In the genomic region with DNA sequence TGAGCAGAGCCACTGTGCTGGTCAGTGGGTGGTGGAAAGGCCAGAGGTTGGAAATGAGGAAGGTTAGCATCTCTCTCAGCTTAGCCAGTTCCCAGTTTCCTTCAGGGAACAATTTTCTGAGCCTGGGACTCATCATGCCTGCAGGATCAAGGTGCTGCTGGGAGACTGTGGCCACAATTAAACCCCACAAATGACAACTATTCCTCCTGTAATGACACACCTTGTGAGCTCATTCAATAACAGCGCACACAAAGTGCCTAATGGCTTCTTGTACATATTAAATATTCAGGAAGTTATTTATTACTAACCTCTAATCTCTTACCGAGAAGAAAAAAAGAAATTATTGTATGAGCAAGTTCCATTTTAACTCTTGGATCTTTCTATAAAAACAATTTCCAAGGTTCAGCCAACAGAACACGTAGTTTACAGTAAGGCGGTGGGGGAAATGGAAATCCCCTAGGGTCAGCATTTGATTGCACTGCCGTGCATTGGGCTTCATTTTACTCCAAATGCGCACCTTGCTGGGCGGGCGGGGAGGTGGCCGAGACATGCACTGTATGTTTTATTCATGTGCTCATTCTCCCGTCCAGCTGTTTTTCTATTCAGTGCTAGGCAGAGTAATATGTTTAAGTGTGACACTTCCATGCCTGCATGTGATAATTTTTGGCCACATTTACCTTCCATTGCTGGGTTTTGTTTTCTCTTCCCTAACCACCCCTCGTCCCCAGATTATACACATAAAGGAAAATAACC, we compare ENCODE assay signal across 16 mouse cellular contexts.
DNase-seq lines count a peak whose midpoint lies in the region; ATAC-seq and TF ChIP-seq lines count a peak whose summit lies in the region.
"Had no signal": no experiment of that assay in that cellular context is flagged by ENCODE, and none has a peak within 500 bp of the region (broad histone marks: within the 10 kb centered on the region; RNA-seq: fewer than 3 reads in every experiment).

No protein-coding gene starts in this region.

- H3K4me2 ChIP-seq in limb, embryonic 14.5 days (replicated peaks; ENCODE audit: low read depth, low read length, severe bottlenecking): no peak overlapping the region
- H3K4me2 ChIP-seq: embryonic facial prominence, embryonic 12.5 days; heart, embryonic 15.5 days; liver, embryonic 12.5 days; lung, embryonic 14.5 days had no signal

- no peak for TF ChIP-seq POLR2A in limb, embryonic 14.5 days (IDR thresholded peaks at IDR 0.05; ENCODE audit: borderline replicate concordance, extremely low read depth, insufficient read depth, insufficient read length)

- no peak overlapping the region for H3K4me3 ChIP-seq in limb, embryonic 14.5 days (replicated peaks; ENCODE audit: low read length)
- H3K4me3 ChIP-seq: embryonic facial prominence, embryonic 12.5 days; heart, embryonic 15.5 days; liver, embryonic 12.5 days had no signal

- H3K27ac ChIP-seq in limb, embryonic 14.5 days (replicated peaks; ENCODE audit: low read depth, low read length): no peak overlapping the region
- H3K27ac ChIP-seq: embryonic facial prominence, embryonic 12.5 days; heart, embryonic 15.5 days; liver, embryonic 12.5 days had no signal

- no peaks in the 10 kb centered on the region for H3K4me1 ChIP-seq in limb, embryonic 14.5 days (ENCODE audit: control insufficient read depth, insufficient read depth, low read length)
- H3K4me1 ChIP-seq: embryonic facial prominence, embryonic 12.5 days; liver, embryonic 12.5 days had no signal

- peak; percentile 60; the same call in 1 of the 2 replicates for ATAC-seq in limb, embryonic 14.5 days (ENCODE audit: low FRiP score, low read depth)
- ATAC-seq: liver, embryonic 12.5 days had no signal

- H3K27me3 ChIP-seq in limb, embryonic 14.5 days (ENCODE audit: control insufficient read depth, insufficient read depth, low read length): no peaks in the 10 kb centered on the region
- H3K27me3 ChIP-seq: embryonic facial prominence, embryonic 12.5 days; heart, embryonic 15.5 days; liver, embryonic 12.5 days had no signal

- intact Hi-C loops in heart, postnatal 14 days (cut with DNase I): no loop called here

- H3K36me3 ChIP-seq in limb, embryonic 14.5 days (ENCODE audit: control insufficient read depth, insufficient read depth, low read length): no peaks in the 10 kb centered on the region
- H3K36me3 ChIP-seq: embryonic facial prominence, embryonic 12.5 days; heart, embryonic 15.5 days; liver, embryonic 12.5 days had no signal

- 48% methylated on average over 11 of the region's 11 CpGs for WGBS in limb, embryonic 14.5 days

- no peak overlapping the region for H3K9ac ChIP-seq in limb, embryonic 14.5 days (ENCODE audit: low read depth, low read length, severe bottlenecking)
- H3K9ac ChIP-seq: embryonic facial prominence, embryonic 12.5 days; heart, embryonic 15.5 days; liver, embryonic 12.5 days; lung, embryonic 14.5 days had no signal

- H3K9me3 ChIP-seq in limb, embryonic 14.5 days (ENCODE audit: control insufficient read depth, low read length): no peaks in the 10 kb centered on the region
- H3K9me3 ChIP-seq: embryonic facial prominence, embryonic 12.5 days; heart, embryonic 15.5 days; liver, embryonic 12.5 days had no signal

- peak; percentile 66 for DNase-seq in heart, adult 11 months
- DNase-seq in heart, postnatal 14 days: no peak
- peak; percentile 26 for DNase-seq in kidney, adult 9 months
- DNase-seq in kidney, postnatal 10 days: no peak
- peak; percentile 10 for DNase-seq in R1 (ENCODE audit: low read depth, low spot score)
- peak; percentile 12 for DNase-seq in limb, embryonic 14.5 days (ENCODE audit: low spot score)
- no peak for DNase-seq in cerebellum, adult 9-10 months
- no peak for DNase-seq in layer of hippocampus, adult 9-10 months (ENCODE audit: low spot score)
- DNase-seq: adrenal gland, adult 2 months; heart, adult 18-20 months; lung, embryonic 14.5 days; lung, postnatal 4 days; thymus, postnatal 36 days had no signal

Comparison
In these comparisons a context has a peak if more than half of its experiments do, and no peak if none do; other contexts are left out.
1. DNase-seq: peak in heart, adult 11 months (single experiment), kidney, adult 9 months (single experiment), R1 (single experiment) and limb, embryonic 14.5 days (single experiment); none in heart, postnatal 14 days (0 of 2), kidney, postnatal 10 days (single experiment), cerebellum, adult 9-10 months (single experiment) and layer of hippocampus, adult 9-10 months (single experiment).